Mouse (Mus musculus): ENCODE measurements at regions not wholly inside any gene's neighbourhood (a gene's known extent, or its start where the extent isn't known, plus 50 kb on each side); places are given as distances from the start of the nearest gene placed in this dataset.
A peak's percentile ranks its signal among the peaks of the same experiment; 100 is the strongest.

DNA sequence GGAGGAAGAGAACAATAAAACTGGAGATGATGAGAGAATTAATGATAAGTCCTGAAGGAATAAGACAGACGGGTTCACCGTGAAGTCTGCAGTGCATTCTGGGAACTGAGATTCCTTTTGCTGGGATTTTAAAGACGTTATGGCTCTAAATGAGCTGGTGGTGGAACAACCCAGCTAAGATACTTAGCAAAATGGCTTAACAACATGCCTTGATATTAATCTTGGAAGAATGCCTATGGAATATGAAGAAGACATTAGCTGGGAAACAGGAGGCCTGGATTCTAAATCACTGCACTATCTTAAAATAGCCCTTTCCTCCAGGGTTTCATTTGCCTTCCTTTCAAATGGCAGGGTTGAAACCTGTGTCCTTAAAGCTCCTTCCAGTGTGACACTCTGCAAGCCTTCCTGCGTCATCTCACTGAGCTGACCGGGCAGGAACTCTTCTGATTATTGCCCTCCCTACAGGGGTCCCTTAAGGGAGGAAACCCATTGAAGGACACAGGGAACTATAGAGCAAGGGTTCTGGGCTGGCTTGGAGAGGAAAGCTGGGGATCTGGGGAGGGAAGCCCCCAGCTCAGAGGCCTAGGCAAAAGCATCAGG, 323.9 kb upstream of the Trib2 start:
- DNase-seq (ENCODE audit: low read depth, low spot score) = no peak

DNA sequence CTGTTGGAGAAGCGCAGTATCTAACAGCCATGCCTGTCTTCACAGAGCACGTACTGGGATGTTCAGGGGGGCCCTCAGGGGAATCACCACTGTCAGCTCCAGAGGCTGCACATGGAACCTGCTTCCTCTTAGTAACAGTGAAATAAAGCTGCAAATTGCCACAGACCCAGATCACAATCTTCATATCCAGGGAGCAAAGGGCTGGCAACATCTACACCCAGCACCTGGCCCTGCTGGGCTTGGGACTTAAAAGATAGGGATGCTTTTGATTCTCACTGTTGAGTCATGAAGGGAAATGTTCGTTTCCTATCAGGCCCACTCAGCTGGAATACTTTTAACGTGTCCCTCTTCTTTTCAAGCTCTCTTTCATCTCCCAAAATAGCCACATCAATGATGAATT, 322.4 kb upstream of the Trib2 start:
- DNase-seq (ENCODE audit: low read depth, low spot score) = no peak

DNA sequence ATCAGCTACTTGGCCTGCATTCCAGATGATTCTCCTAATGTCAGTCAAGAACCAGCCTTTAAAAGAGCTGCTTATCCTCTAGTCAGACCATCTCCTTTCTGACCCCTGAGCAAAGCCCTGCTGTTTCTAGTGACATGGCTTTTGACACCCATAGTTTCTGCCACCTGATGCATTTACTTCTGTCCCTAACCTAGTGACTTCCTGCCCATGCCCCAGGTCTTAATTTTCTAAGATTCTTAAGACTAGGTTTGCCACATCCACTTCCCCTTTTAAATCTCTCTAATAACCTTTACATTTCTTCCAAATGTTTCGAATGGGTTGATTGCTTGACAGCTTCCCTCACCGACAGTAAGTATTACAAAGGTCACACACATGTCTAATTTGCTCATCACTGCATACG, 321.1 kb upstream of the Trib2 start:
- no peak for DNase-seq (ENCODE audit: low read depth, low spot score)

DNA sequence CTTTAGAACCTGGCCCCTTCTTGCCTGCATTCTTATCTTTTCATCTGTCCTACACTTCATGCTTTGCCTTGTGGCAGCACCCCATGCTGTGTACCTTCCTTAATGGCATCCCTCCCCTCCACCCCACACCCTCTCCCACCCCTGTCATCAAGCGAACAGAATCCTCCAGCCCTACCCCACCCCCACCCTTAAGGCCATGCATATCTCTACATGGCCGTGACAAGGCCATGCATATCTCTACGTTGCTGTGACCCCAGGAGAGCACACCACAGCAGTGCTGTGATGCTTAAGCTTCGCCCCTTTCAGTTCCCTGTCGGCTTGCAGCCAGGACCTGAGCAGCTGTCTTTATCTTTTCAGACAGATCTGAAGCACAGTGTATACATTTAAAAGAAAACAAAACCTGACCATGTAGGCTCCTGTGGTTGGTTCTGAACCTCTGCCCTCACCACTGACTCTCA, 319.5 kb upstream of the Trib2 start:
- no peak for DNase-seq (ENCODE audit: low read depth, low spot score)

DNA sequence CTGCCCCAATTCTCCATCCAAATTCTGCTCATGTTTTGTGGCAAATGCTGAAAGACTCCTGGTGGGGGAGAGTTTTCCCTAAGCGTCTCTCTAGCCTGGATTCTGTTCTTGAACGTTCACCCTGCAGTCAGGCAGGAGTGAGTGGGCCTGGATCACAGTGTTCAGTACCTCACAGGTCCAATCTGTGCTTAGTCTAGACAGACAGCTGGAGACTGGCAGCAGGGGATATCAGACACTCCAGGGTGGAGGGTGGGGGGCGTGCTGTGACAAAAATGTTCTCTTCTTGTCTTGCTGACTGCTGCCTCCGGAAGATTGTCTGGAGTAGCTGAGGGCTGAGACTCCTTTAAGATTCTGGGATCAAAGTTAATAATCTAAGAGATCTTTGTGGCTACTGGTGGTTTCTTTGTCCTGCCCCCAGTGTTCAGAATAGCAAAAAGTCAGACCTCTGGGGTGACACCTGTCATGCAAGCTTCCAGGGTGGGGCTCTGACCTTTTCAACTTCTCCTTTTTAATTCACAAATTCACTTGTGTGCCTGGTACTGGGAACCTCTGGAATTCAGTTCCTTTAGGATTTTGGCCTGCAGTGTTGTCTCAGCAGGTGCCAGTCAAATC, 319.0 kb upstream of the Trib2 start:
- DNase-seq (ENCODE audit: low read depth, low spot score) = no peak

DNA sequence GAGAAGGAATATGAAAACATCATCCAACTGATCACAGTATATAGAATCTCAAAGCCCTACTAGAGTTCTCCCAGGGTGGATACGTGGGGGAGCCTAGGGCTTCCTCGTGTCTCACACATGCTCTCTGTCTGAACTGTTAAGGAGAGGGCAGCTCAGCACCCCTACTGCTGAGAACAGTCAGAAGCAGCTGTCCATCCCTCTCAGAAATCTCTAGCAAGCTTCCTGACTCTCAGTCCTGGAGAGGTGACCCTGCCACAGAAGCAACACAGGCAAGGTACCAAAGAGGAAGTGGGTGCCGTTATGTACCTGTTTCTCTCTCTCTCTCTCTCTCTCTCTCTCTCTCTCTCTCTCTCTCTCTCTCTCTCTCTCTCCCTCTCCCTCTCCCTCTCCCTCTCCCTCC, 317.7 kb upstream of the Trib2 start:
- no peak for DNase-seq (ENCODE audit: low read depth, low spot score)

DNA sequence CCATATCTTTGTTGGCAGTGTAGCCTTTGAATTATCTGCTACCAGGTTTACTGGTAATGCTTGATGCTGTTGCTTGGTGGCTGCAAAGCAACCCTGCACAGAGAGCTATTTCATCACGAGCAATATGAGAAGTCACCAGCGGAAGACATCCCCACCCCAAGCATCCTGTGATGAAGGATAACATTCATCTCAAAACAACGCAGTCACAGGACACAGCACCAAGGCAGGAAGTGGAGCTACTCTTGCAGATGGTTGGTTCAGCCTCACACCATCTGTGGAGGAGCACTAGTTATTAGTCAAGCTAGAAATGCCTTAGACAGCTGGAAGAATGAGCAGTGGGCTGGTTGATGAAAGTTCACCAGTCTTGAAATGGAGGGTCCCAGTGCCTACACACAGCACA, 316.5 kb upstream of the Trib2 start:
- no peak for DNase-seq (ENCODE audit: low read depth, low spot score)

DNA sequence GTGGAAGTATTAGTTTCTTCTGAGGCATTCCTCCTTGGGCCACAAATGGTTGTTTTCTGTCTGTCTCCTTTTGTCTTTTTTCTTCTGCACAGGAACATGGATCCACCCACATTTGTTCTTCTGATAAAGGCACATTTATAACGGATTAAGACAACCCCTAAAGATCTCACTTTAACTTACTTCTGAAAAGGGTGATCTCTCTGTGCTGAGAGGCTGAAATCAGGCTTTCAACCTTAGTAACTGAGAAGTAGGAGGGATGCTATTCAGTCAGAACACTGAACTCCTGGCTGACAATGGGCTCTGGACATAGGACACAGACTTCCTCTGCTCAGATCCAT, 315.0 kb upstream of the Trib2 start:
- DNase-seq (ENCODE audit: low read depth, low spot score) = no peak

DNA sequence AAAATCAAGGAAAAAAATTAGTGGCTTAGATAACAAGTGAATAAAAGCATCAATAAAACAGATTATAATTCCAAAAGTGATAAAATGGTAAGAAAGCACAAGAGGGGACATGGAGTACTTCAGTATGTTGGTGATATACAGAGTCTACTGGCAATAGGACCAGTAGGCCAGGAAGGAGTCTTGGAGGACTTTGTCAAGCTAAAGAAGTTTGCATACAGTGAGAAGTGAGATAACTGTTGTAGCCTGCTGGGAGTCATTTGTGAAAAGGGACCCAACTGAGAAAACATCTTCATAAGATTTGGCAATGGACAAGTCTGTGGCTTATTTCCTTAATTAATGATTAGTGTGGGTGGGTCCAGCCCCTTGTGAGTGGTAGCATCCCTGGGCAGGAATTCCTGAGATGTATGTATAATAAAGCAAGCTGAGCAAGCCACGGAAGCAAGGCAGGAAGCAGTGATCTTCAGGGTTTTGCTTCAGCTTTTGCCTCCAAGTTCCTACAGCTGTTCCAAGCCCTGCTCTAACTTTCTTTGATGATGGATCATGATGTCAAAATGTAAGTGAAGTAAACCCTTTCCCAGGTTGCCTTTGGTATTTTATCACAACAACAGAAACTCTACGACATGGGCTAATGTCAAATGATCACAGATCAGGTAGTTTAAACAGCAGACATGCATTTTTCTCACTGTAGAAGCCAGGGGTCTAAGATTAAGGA, 314.5 kb upstream of the Trib2 start:
- no peak for DNase-seq (ENCODE audit: low read depth, low spot score)

DNA sequence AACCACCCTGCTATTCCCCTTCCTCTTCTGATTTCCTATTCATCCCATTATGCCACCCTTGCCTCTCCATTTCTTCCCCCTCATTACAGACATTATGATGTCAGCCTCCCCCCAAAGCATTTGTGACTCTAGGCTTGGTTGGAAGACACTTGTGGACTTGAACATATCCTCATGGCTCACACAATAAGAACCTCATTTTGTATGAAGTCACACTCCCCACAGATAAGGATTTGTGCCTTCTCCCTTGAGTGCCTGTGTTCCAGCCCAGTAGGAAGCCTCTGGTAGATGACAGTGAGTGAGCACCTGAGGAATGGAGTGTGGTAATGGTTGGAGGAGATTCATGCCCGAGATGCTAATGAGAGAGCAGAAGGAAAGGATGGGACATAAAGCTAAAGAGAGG, 313.9 kb upstream of the Trib2 start:
- no peak for DNase-seq (ENCODE audit: low read depth, low spot score)

DNA sequence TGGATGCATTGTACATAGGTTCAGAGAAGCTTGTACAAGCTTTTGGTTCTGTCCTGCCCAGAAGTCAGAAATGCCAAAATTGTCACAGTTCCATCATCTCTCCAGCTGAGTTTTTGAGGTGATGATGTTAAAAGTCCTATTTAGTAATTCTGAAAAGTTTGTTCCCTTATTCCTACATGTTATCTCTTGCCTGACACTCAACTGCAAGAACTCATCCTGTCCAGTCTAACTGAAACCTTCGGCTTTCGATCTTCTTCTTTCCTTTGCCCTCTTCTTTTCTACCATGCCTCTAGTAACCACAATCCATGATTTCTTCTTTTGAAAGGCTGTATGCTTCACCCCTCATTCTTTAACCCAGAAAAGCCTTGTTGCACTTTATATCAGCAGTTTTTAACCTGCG, 313.2 kb upstream of the Trib2 start:
- no peak for DNase-seq (ENCODE audit: low read depth, low spot score)

DNA sequence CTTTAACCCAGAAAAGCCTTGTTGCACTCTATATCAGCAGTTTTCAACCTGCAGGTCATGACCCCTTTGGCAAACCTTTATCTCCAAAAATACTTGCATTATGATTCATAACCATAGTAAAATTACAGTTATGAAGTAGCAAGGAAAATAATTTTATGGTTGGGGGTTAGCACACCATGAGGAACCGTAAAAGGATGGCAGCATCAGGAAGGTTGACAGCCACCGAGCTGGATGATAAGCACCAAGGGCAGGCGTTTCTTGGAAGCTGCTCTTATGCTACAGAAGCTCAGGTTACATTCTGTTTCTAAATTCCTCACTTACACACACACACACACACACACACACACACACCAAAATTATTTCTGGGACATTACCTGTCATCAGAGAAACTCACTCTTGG, 312.5 kb upstream of the Trib2 start:
- DNase-seq (ENCODE audit: low read depth, low spot score) = no peak

DNA sequence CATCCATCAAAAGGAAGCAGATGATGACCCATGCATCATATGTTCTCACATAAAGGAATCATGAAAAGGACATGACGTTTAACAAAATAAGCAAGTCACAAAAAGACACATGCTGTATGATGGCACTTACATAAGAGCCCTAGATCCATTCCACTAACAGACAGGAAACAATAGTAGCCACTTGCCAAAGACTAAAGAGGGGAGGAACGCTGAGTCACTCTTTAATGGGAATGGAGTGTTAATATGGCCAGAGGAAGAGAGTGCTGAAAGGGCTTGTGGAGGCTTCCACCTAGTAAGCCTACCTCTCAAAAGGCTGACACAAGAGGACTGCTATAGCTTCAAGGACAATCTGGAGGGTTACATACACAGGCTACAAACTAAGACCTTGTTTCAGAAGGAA, 308.2 kb upstream of the Trib2 start:
- peak; percentile 30 for DNase-seq (ENCODE audit: low read depth, low spot score)

DNA sequence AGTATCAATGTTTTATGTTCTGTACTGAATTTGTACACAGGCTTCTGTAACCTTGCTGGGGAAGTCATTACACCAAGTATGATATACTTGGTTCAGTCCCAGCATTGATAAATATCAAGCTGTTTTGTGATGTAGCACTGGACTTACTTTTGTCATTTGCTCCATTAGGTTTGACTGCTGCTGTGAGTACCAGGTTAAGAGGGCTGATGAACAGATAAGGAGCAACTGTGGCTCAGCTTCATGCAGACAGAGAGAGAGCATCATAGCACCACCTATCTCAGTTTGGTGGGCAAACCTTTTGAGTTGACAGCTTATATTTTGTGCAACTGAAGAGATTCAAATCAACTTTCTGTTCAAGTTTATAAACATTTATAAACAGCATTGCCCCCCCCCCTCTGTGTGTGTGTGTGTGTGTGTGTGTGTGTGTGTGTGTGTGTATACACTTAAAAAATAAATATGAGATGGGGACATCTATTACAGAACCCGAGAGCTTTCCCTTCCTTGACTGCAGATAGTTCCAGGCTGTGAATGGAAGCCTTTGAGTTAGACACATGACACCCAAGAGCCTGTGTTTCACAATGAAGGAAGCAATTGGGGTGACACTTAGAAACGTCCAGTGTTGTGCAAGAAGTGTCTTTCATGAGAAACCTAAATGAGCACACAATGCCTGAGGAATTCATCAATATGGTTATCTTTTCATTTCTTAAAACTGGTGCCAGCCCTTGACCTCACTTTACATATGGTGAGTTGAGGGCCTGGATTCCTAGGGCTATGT, 305.8 kb upstream of the Trib2 start:
- no peak for DNase-seq (ENCODE audit: low read depth, low spot score)

DNA sequence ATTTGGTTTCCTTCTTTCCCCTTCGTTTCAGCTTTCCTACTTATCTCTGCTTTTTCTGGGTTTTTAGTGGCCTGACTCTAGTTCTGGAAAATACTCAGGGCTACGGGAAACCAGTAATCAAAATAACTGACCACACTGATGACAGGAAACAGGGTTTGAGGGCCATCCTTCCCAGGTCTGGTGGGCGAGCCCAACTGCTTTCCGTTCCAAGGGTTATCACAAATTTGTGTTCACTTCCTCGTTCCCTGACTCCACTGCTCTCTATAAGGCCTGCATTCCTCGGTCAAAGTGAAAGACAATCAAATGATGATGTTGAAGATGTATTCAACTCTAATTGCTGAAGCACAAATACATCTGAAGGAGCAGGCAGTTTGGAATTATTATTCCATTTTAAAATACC, 305.1 kb upstream of the Trib2 start:
- DNase-seq (ENCODE audit: low read depth, low spot score) = no peak

DNA sequence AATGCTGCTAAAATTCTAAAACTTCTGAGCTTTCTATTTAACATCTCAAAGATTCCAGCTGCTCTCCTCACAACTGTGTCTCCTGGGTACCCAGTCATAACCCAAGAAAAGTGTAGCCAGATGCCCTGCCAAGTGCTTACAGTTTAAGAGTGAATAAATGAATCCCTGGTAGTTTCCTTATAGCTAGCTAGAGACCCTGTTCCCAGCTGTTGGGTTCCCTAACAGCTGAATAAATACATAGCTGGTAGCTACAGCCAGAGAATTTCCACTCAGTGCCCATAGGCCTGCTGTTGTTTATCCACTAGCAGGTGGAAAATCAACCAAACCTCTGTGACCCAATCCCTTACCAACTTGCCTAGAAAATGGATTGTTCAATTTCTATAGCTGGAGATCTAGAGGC, 302.0 kb upstream of the Trib2 start:
- DNase-seq (ENCODE audit: low read depth, low spot score) = no peak

DNA sequence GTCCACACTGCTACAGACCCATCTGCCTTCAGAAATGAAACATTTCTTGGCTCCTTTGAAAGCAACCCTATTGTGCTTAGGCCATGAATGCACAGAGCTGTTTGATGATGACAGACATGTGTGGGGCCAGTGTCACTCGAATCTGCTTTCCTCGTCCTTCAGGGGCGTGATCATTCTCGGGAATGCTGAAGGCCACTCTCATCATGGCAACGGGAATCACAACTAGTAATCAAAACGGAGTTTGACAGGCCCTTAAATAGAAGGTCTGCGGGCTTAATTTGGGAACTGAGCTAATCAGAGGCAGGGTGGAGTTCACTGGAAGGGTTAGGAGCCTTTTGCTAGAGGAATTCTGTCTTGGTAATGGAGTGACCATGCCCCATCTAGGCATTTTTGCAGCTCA, 290.2 kb upstream of the Trib2 start:
- no peak for DNase-seq (ENCODE audit: low read depth, low spot score)

DNA sequence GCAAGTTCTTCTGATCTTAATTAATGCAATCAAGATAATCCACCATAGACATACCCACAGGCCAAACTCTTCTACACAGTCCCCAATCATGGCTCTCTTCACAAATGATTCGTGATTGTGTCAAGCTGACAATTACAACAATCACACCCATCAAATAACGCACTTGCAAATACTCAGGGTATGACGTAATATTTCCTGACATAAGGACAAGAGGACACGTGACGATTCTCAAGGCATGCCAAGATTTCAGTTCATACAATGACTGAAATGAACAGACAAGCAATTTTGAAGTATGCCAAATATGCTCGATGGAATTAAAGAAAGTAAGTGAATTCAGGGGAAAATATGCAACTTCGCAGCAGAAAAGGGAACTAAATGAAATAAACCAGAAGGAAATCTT, 282.1 kb upstream of the Trib2 start:
- no peak for DNase-seq (ENCODE audit: low read depth, low spot score)

DNA sequence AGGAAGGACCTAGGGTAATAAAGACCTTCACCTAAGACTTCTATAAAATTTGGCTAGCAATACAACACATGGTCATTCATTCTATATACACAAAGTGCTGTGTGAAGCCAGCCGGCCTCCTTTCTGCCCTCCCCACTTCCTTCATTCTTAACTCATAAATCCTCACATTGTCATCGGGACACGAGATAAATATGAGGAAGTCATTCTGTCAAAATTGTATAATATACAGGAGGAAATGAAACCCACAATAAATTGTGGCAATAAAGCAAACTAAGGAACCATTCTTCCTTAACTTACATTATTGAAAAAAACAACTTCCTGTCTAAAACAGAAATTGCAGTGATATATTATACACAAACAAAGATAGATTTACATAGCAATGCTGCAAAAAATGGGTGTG, 275.9 kb upstream of the Trib2 start:
- no peak for DNase-seq (ENCODE audit: low read depth, low spot score)

DNA sequence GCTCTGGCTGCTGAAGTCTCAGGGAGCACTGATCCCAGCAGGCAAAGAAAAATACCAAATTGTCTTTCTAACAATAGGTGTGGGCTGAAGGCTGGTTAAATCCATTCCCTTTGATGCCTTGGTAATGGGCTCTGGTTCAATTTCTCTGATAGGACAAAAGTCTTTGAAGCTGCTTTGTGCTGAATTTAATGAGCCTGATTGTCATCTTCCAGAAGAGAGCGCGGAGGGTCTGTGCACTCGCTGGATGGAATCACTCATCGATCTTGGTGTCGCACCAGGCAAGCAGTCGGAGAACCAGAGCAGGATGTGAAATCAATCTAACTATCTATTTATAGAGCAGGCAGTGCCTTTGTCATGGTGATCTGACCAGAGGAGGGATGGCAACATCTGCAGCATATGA, 274.6 kb upstream of the Trib2 start:
- no peak for DNase-seq (ENCODE audit: low read depth, low spot score)

DNA sequence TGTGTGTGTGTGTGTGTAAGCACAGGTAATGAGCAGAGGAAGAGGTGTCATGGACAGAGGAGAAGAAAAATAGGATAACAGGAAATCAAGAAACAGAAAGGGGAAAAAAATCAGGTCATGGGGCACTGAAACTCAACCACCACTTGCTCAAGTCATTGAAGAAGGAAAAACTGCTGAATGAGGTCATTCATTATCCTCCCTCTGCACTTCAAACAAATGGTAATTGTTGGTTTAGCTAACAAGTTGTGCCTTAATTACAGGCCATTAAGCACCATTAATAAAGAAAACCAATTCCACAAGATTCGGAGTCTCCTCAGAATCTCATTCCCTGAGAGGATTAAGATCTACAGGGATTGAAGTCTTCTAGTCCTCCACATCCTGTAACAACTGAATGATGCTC, 266.5 kb upstream of the Trib2 start:
- no peak for DNase-seq (ENCODE audit: low read depth, low spot score)

DNA sequence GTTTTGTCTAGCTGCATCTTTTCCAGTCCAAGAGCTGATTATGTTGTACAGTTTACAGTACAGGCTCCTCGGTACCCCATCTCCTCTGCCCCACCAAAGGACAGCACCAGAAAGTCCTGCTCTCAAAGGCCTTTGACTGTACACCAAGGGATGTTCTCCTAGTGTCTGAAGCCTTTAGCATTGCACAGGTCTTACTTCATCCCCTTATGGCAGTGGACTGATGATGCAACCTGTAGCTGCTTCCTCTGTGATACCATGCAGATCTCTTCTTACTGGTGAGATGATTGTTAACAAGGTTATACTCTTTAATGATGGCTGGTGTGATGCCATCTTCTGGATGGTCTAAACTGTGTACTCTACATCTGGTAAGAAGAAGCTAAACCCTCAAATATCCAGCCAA, 260.5 kb upstream of the Trib2 start:
- no peak for DNase-seq (ENCODE audit: low read depth, low spot score)

DNA sequence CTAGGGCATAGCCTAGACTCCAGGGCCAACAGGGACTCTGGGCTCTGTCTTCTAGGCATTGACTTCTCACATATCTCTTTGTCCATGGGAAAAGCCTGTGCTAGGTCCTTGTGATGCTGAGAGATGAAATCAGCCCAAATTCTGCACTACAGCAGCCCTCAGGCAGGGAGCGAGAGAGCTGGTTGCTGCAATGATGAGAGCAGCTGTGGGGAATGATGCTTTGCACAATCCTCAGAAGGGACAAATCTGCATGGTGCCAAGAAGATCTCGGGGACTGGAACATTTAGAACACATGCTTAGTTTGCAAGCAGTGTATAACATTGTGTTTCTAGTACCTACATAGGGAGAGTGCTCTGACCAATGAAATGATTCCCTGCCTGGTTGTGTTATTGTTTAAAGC, 259.2 kb upstream of the Trib2 start:
- peak; percentile 6 for DNase-seq (ENCODE audit: low read depth, low spot score)

Data from 3T3-L1 (cell line).